Mouse (Mus musculus): ENCODE data around the gene Efna2.

The Efna2 gene

DNA sequence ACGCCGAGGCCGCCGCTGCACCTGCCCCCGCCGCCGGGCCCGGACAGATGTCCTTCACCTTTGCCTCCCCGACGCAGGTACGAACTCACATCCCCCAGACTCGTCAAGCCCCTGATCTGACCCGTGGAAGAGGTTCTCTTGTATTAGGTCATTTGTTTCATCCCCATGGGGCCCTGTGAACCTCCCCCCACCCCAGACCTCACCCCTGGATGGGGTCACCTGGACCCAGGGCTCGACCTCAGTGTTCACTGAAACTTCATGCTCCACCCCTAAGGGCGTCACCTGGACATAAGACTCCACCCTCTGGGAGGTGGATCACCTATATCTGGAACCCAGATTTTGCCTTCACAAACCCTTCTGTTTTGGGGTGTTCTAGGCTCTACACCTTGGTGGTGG lies 36.8 kb upstream of the Efna2 start:
- DNase-seq, result no peak

DNA sequence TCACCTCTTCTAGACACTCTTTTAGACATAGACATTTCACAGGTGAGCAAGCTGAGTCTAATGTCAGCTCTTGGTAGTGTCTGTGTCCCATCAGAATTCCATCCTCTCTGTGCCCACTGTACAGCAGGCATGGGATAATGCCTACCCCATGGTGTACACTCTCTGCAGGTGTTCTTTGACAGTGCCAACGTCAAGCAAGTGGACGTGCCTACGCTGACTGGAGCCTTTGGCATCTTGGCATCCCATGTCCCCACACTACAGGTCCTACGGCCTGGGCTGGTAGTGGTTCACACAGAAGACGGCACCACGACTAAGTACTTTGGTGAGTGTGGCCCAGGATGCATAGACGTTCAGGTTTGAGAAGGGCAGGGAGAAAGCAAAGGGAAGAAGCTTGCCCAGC lies 35.6 kb upstream of the Efna2 start:
- DNase-seq, result no peak

DNA sequence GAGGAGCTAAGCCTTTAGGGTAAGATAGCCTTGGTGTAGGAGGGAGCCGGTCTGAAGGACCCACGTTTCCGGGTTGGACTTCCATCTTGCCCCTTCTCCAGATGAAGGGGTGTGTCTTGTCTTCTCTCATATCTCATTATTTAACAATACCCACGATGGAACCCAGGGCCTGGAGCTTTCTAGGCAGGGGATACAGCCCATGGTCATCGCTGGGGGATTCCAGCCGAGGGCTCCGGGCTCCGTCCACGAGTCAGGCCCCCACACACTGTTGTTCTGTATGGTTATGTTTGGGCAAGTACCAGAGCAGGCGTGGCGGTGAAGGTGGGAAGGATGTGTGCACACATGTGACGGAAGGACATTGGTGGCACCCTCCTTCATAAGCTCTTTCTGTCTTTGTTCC lies 35.1 kb upstream of the Efna2 start:
- no peak for DNase-seq

DNA sequence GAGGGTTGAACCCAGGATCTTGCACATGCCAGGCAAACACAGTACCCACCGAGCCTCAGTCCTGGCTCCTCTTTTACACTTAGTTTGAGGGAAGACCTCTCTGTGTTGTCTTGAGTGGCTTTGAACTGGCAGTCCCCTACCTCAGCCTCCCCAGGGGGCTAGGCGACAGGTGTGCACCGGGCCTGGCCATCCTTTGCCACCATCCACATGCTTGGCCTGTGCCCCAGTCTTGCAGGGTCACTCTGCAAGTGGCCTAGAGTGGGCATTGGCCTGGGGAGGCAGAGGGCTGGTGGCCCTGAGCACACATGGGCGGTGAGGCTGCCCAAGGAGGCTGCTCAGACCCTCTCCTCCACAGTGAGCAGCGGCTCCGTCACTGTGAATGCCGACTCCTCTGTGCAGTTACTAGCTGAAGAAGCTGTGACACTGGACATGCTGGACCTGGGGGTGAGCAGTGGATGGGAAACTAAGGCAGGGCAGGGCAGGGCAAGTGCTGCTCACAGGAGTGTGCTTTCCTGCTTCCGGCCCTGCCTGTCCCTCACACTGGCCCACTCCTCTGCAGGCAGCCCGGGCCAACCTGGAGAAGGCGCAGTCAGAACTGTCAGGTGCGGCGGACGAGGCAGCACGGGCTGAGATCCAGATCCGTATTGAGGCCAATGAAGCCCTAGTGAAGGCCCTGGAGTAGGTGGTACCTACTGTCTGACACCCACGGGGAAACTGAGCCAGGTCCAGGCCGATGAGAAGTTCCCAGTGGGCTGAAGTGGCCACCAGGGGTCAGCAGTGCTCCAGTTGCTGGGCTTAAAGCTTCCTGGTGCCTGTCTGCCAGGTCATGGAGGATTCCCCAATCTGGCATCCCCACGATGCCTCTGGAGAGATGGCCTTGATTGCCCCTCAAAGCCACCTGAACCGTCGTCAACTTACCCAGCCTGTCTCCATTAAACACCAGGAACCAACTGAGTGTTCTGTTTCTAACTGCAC lies 34.1 kb upstream of the Efna2 start:
- DNase-seq, result peak; percentile 81

DNA sequence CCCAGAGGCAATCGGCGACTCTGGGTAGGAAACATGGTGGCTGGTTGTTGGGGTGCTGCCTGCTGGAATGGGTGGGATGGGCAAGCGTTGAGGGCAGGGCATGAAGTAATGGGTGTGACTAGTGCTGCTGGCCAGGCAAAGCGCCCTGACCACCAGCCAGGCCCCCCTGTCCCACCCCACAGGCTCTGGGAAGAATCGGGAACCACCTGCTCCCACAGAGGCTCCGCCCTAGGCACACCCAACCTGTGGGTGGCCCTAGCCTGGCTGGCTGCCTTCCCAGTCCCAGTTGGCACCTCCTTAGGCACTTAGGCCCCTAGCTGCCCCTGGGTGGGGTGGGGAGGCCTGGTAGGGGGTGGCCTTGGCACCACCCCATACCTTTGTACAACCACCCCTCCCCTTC lies 33.4 kb upstream of the Efna2 start:
- DNase-seq, result no peak

DNA sequence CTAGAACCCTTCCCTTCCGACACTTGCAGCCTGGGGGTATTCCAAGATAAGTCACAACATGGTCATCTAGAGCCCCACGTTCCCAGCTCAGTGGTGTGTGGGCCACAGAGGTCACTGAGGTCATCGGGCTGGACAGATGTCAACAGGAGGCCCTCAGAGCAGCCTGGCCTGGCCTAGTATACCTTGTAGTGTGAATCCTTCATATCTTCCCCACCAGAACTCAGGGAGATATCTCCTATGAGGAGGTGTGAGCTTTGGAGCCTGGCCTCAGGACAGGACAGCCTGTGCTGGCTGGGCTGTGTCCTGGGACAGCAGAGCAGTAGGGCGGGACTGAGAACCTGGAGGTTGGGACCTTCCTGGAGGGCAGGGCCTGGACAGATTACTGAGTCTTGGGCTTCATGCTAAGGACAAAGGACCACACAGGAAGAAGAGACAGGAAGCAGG lies 32.7 kb upstream of the Efna2 start:
- no peak for DNase-seq

DNA sequence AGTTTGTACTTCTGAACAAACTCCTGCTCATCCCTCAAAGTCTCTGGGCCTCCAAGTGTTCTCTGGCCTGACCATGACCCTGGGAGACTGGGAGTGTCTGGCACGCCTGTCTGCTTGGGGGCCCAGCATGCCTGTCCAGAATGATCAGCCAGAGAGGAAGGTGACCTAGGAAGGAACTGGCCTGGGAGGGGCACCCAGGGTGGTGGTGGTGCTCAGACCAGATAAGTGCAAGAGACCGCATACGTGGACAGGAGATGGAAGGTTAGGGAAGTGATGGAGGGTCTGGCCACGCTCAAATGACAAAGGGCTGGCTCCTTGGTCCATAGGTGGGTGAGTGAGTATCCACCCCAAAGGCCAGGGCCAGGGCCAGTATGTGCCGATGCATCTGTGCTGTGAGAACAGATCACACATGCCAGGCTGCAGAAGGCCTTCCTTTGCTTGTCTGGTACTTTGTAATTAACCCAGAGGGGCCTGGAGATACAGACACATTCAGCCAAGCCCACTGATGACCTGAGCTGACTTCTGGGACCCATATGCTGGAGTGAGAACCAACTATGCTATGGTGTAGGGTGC lies 32.0 kb upstream of the Efna2 start:
- no peak for DNase-seq

DNA sequence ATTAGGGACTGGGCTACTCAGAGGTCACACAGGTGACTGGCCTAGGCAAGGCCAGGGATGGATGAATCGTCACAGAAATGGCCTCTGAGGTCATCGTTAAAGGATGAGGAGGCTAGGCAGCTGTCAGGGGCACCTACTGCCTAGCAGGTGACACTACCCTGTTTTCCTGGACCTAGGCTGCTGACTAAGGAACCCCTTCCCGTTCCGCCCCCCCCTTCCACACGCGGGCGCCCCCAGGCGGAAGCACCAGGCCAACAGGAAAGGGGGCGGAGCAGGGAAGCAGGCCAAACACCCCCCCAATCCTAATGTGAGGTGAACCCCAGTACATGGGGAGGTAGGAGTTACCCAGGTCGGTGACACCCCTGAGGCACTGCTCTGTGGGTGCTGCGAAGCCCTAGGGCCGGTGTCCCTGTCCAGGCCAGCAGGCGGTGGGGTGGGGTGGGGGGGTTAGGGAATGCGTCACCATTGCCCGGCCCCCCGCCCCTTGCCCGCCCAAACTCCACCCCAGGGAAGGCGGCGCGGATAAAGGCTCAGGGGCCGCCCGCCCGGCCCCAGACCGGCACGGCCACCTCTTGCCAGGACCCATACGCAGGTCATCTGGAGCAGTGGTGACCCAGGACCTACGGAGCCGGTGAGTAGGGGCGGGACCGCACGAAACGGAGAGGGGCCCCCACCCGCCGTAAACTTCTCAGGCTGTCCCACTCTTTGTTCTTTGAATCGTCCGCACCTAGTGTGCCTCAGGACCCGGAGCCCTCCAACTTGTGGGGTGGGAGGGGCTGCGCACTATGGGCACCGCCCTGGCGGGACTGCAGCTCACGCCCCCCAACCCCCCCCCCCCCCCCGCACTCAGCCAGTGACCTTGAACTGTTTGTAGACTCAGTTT lies 31.3 kb upstream of the Efna2 start, which contains the start of gene Midn:
TSS of gene Midn (plus strand) at position 554 of the 883 bp plus-strand sequence.
- peak; percentile 77 for DNase-seq

DNA sequence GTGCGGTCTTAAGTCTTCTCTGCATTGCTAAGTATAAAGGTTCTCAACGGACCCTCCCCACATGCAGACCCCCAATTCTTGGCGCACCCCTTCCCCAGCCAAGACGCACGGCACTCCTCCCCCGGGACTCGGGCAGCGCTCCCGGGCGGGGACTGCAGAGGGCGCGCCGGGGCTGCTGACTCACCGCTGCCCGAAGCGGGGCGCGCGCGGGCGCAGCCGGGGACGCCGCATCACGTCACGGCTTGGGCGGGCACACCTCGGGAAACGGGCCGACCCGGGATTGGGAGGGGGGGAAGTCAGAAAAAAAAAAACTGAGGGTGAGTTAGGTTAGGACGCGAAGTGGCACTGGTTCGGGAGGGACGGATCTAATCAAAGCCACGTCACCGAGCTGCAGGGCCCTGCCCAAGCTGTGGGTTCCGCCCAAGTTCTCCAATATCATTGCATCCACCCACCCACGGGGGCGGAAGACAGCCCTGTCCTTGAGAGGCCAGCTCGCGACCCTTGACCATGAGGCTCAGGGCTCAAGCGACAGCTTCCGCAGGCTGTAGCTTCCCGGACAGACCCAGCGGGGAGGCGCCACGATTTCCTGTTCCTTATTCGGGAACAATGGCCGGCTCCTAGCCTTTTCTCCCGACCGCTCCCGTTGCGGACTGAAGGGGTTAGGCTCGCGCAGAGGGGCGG lies 30.5 kb upstream of the Efna2 start:
- DNase-seq, result peak; percentile 94

DNA sequence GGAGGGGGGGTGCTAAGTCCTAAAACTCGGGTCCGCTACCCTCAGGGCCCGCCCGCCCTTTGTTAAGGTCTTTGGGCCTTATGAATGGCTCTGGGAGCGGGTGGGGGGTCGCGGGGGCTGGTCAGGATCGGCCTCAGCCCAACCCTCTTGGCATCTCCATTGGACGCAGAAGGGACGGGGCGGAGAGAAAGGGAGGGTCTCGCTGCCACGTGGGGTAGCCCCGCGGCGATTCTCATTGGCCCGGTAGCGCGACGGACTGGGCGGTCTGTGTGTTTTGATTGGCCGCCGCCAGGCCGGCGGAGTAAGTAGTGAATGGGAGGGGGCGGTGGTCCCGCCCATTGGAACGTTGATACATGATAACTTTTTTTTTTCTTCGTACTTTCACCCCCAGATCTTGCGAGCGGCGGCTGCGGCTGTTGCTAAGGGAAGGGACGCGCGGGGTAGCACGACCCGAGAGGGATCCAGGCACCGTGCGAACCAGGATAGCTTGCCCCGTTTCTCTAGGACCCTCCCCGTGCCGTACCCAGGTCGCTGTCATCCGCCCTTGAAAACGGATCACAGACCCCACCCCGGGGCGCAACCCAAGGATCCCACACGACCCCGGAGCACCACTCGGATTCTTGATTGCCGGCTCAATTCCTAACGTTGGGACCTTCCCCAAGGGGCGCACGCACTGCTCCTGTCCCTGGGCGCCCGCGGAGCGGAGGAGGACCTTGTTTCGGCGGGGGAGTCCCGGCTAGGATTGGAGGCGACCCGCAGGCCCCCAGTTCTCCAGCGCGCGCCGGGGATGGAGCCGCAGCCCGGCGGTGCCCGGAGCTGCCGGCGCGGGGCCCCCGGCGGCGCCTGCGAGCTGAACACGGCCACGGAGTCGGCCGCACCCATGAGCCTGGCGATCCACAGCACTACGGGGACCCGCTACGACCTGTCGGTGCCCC lies 29.7 kb upstream of the Efna2 start:
- peak; percentile 95 for DNase-seq

DNA sequence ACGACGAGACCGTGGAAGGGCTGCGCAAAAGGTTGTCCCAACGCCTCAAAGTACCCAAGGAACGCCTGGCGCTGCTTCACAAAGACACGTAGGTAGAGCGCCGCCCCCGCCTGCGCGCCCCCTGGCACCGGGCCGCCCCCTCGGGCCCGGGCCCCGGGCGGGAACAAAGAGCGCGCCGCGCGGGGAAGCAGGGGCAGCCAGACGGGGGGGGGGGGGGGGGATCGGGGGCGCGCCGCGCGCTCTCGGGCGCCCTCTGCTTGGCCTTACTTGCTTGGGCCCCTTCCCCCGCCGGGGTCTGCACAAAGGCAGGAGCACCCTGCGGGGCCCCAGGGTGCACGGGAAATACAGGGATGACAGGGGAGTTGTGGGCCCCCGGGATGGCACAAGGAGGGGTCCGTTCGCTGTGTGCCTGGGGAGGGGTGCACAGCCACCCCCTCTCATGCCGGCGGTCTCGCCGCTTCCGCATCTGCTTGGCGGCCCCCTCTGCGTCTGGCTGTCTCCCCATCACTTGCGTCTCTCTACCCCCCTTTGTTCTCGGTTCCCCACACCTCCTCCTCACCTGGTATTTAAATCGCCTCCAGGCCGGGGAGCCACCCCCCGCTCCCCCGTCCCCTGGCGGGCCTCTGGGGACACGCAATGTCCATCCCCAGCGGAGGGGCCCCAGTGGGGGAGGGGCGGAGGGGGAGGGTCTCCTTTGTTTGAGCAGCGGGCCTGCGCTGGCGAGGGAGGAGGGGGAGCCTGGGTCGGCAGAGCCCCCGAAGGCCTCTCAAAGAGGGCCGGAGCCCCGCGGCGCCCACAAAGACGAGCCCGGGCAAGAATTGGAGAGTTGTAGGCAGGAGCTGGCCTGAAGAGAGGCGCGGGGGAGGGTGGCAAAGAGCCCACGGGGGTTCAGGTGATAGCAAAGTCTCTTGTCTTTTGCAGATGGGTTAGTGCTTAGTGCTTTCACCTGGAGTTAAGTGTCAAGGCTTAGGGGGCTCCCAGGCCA lies 28.8 kb upstream of the Efna2 start:
- DNase-seq, result peak; percentile 75

DNA sequence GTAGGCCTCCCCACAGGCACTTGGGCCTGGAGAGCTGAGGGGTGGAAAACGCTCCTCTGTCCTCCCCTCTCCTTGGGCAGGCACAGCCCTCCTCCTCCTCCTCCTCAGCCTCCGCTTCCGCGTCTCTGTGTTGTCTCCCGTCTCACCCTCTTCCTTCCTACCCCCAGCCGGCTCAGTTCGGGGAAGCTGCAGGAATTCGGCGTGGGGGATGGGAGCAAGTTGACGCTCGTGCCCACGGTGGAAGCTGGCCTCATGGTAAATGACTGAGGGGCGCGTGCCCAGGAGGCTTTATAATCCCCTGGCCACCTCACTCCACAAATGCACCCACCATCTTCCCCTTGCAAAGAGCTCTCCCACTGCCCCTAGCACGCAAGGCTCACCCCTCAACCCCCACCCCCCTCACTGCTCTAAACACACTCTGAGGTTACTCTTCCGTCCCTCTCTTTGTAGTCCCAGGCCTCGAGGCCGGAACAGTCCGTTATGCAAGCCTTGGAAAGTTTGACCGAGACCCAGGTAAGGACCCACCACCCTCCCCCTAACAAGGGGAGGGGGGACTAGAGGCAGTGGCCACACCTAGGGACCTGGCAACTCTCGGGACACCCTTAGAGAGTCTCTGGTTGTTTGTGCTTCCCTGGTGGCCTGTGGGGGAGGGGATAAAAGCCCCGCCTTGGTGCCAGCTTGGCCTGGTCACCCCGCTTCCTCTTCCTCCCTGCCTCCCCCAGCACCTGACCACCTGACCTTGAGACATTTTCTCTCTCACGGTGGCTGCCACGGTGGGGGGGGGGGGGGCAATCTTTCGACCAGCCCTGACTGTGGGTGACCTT lies 27.9 kb upstream of the Efna2 start:
- DNase-seq, result no peak

DNA sequence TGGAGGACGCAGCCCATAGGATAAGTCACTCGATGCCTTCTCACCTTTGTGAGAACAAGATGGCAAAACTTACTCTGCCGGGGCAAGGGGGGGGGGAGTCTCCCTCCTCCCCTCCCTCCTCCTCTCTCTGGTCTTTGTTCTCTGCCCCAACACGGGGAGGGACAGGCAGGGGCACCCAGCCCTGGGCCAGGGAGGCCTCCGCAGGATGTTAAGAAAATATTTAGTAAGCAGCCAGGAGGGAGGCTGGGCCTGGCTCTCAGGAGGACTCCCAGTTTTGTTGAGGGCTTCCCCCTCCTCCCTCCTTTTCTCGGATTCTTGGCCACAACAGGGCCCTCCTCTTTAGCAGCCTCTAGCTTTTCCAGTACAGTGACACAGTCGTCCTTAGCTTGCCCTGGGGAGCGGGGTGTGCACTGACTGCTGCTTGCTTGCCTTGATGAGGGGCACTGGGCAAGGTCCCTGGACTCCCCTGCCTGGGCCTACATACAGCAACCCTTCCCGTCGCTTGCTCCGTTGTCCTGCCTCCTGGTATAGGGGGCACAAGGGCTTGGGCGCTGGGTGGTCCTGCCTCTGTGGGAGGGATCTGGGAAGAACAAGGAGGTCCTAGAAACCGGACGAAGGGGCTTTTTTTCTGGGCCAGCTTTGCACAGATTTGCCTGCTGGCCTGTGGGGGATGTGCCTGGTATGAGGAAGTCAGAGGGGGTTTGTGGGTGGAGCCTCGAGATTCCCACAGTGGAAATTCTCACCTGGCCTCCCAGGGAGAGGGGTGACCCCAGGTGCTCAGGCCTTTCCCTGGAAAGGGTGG lies 27.0 kb upstream of the Efna2 start:
- no peak for DNase-seq

DNA sequence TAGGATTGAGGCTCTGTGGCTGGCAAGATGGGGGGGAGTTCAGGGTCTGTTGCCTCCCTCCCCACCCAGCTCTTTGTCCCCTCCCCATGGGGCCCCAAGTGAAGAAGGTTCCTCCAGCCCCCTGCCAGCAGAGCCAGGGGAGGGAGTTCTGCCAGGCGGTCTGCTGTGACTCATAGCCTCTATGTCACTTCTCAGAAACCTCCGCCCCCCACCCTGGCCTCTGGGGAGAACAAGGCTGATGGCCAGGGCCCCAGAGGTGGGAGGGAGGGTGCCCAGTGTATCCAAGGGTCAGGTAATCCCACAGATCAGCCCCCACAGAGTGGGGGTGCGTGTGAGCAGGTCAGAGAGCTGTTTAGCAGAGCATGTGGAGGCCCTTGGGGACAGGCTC lies 26.4 kb upstream of the Efna2 start:
- no peak for DNase-seq

DNA sequence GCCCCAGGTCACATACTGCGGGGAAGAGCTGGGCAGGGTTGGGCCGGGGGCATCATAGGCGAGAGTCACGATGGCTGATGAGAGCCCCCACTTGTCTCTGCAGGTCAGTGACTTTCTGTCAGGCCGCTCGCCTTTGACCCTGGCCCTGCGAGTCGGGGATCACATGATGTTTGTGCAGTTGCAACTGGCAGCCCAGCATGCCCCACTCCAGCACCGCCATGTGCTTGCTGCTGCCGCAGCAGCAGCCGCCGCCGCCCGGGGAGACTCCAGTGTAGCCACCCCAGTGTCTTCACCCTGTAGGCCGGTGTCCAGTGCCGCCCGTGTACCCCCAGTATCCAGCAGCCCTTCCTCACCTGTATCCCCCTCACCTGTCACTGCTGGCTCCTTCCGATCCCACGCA lies 25.6 kb upstream of the Efna2 start:
- no peak for DNase-seq

DNA sequence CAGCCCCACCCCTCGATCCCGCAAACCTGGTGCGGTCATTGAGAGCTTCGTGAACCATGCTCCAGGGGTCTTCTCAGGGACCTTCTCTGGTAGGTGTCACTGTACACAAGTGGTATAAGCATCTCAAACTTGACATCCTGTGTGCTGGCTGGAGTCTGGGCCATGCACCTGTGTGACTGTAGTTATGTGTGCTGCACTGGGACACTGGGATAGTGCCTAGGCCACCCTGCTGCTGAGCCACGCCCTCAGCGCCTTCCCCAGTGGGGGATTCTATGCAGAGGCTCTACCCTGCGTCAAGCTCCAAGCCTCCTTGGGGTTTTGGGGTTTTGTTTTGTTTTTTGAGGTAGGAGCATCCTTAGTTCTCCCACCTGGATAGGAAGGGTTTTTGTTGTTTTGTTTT lies 24.9 kb upstream of the Efna2 start:
- no peak for DNase-seq

DNA sequence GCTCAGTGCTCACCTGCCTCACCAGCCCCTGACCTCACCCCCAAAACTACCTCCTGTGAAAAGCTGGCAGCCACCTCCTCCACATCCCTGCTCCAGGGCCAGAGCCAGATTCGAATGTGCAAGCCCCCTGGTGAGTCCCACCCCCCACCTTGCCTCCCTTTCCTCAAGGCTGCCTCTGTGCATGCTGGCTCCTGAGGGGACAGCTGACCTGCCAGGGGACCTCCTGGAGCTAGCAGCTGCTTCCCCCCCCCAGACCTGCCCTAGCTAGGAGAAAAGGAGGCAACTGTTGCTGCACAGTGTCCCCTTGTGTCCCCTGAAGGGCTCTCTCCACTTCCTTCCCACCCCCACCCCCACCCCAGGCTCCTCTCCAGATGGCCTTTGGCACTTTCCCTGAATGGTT lies 24.0 kb upstream of the Efna2 start:
- no peak for DNase-seq

DNA sequence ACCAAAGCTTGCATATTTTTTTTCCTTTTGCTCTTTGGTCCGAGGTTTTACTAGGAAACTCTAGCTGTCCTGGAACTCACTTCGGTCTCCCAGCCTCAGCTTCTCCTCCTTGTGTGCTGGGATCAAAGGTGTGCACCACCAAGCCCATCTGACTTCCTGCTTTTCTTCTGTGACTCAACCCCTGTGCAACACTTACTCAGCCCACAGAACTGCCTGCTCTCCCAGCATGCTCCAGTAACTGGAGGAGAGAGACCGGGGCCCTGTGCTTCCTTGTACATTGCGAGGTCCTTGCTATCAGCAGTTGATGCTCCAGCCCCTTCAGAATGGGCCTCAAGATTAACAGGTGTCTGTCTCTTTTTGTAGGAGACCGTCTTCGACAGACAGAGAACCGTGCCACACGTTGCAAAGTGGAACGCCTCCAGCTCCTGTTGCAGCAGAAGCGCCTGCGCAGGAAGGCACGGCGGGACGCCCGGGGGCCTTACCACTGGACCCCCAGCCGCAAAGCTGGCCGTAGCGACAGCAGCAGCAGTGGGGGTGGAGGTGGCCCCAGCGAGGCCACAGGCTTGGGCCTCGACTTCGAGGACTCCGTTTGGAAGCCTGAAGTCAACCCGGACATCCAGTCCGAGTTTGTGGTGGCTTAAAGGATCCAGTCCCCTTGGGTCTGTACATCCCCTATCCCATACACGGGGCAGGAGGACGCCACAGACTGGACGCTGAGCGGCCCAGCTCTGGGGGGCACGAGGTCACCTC lies 23.1 kb upstream of the Efna2 start:
- no peak for DNase-seq

Data from cerebellum, adult 11 months (tissue).